Comparison of ENCODE assay signal across 17 mouse cellular contexts in the genomic region with DNA sequence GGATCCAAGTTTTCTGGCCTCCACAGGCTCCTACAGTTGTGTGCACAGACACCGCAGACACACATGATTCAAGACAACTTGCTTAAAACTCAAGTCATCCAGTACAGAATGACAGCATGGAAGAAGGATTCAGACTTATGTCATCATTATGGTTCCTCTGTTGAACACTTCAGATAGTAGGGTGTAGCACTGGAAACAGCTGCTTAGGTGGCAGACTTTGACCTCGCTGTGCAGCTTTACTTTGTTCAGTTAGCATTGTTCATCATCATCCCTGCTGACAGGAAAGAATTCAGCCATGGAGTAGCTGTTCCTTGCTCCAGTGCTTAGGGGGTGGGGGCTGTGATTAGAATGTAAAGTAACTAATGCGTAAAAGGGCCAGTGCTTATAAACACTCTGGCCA. TPM values are rescaled to one million over a fixed set of nuclear protein-coding genes. Genes with fewer than 3 reads are reported as not detected.
"Had no signal": no experiment of that assay in that cellular context is flagged by ENCODE, and none has a peak within 500 bp of the region (broad histone marks: within the 10 kb centered on the region; RNA-seq: fewer than 3 reads in every experiment).

No protein-coding gene starts in this region.

- H3K9ac ChIP-seq: lung, embryonic 14.5 days; midbrain, embryonic 12.5 days; neural tube, embryonic 12.5 days; stomach, embryonic 15.5 days had no signal

- H3K9me3 ChIP-seq: midbrain, embryonic 10.5 days; midbrain, embryonic 12.5 days; neural tube, embryonic 12.5 days; stomach, embryonic 15.5 days had no signal

- H3K27me3 ChIP-seq: midbrain, embryonic 12.5 days; neural tube, embryonic 12.5 days; stomach, embryonic 15.5 days had no signal

- H3K27ac ChIP-seq: midbrain, embryonic 10.5 days; midbrain, embryonic 12.5 days; neural tube, embryonic 12.5 days; stomach, embryonic 15.5 days; stomach, postnatal 0 days had no signal

- H3K4me3 ChIP-seq: midbrain, embryonic 10.5 days; midbrain, embryonic 12.5 days; myocyte; neural tube, embryonic 12.5 days; stomach, embryonic 15.5 days had no signal

- H3K4me1 ChIP-seq: midbrain, embryonic 10.5 days; midbrain, embryonic 12.5 days; neural tube, embryonic 12.5 days; stomach, embryonic 15.5 days had no signal

- H3K4me2 ChIP-seq: lung, embryonic 14.5 days; midbrain, embryonic 12.5 days; neural tube, embryonic 12.5 days; stomach, embryonic 15.5 days had no signal

- DNase-seq: lung, adult 18-20 months; lung, embryonic 14.5 days; lung, postnatal 10 days; lung, postnatal 4 days; midbrain, embryonic 14.5 days; right cerebral cortex, postnatal 14 days; thymus, adult 2 months; thymus, postnatal 25 days; thymus, postnatal 4 days had no signal

- ATAC-seq: midbrain, embryonic 16.5 days had no signal

RNA-seq across cellular contexts. Expression of a gene that starts 17.1 kb away (rescaled TPM):
- polyA plus RNA-seq: spleen, adult 2 months had no signal
